Mouse (Mus musculus) E14TG2a.4 (cell line): ENCODE measurements around the gene Dazl.

ENCODE experiments used
- H3K27me3 ChIP-seq: 2 replicates; pipeline ENCODE4 v1.6.1; 2014; ENCODE audit warnings: low read length, control low read depth; ENCODE audit not compliant: insufficient read depth
- H3K36me3 ChIP-seq: 2 replicates; pipeline ENCODE4 v1.6.1; 2014; ENCODE audit warnings: low read length, control low read depth; ENCODE audit not compliant: insufficient read depth
- H3K4me1 ChIP-seq: replicated peaks from 2 replicates; pipeline ENCODE4 v1.6.1; 2014; ENCODE audit warnings: low read depth, low read length, control low read depth
- H3K4me3 ChIP-seq: replicated peaks from 2 replicates; pipeline ENCODE4 v1.5.1; 2014; ENCODE audit warnings: mild to moderate bottlenecking, low read length
- H3K9me3 ChIP-seq: 2 replicates; pipeline ENCODE4 v1.6.1; 2014; ENCODE audit warnings: low read length, control low read depth
- CTCF ChIP-seq: conservative IDR thresholded peaks from 2 replicates; pipeline ENCODE4 v1.5.1; 2014; ENCODE audit warnings: low read length
- NANOG ChIP-seq: IDR thresholded peaks from 2 replicates; pipeline ENCODE4 v1.6.1; 2014; ENCODE audit warnings: borderline replicate concordance, low read length, mixed read lengths
- POU5F1 ChIP-seq: IDR thresholded peaks from 2 replicates; pipeline ENCODE4 v1.6.1; 2014; ENCODE audit warnings: low read length, borderline replicate concordance

The Dazl gene

GRCm38 (mm10) chr17:50246605-50247004, 46.8 kb downstream of the Dazl start:
- TF ChIP-seq NANOG (no peak), POU5F1 (no peak), CTCF (no peak)
- H3K9me3 ChIP-seq = peaks cover 39% of the 10 kb centered on the region
- H3K27me3 ChIP-seq = no peaks in the 10 kb centered on the region
- H3K36me3 ChIP-seq = no peaks in the 10 kb centered on the region
- no peak overlapping the region for H3K4me3 ChIP-seq
- no peaks in the 10 kb centered on the region for H3K4me1 ChIP-seq

GRCm38 (mm10) chr17:50244675-50245074, 48.8 kb downstream of the Dazl start:
- H3K4me3 ChIP-seq = no peak overlapping the region
- H3K27me3 ChIP-seq = 0 out of 2 replicates have a peak, but pooled peaks cover 2% of the 10 kb centered on the region
- H3K36me3 ChIP-seq = no peaks in the 10 kb centered on the region
- no peaks in the 10 kb centered on the region for H3K4me1 ChIP-seq
- peaks cover 39% of the 10 kb centered on the region for H3K9me3 ChIP-seq
- TF ChIP-seq CTCF = no peak
- TF ChIP-seq NANOG = no peak
- TF ChIP-seq POU5F1 = no peak

DNA sequence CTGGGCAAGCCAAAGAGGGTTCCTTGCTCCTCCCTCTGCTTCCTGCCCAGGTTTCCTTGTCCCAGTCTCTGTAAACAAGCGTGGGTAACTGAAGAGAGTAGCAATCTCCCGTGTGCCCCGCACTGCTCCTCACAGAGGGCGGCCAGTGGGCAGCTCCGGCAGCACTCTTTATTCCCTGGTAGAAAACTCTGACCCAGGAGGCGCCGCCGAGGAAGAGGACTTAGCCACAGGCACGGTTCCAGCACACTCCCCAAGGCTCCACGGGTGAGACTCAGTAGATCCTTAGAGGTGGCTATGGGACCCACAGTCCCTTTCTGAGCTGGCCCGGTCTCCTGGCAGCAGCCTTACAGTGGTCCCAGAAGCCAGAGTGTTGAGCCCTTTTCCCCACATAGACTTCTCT, 50.1 kb downstream of the Dazl start:
- Histone ChIP-seq H3K4me3 (no peak overlapping the region), H3K9me3 (peaks cover 32% of the 10 kb centered on the region), H3K36me3 (no peaks in the 10 kb centered on the region), H3K4me1 (peaks cover under 1% of the 10 kb centered on the region; the same call in 1 of the 2 replicates), H3K27me3 (0 out of 2 replicates have a peak, but pooled peaks cover 8% of the 10 kb centered on the region)
- TF ChIP-seq NANOG (no peak), POU5F1 (no peak), CTCF (no peak)

- H3K36me3 ChIP-seq = no peaks in the 10 kb centered on the region
- TF ChIP-seq POU5F1 (no peak), CTCF (no peak), NANOG (no peak)
- H3K4me1 ChIP-seq = peaks cover 7% of the 10 kb centered on the region; the same call in 1 of the 2 replicates
- 0 out of 2 replicates have a peak, but pooled peaks cover 8% of the 10 kb centered on the region for H3K27me3 ChIP-seq
- 0 out of 2 replicates have a peak, but pooled peaks cover 6% of the 10 kb centered on the region for H3K9me3 ChIP-seq
- no peak overlapping the region for H3K4me3 ChIP-seq
Observed at GRCm38 (mm10) chr17:50237818-50238610, 55.4 kb downstream of the Dazl start.

DNA sequence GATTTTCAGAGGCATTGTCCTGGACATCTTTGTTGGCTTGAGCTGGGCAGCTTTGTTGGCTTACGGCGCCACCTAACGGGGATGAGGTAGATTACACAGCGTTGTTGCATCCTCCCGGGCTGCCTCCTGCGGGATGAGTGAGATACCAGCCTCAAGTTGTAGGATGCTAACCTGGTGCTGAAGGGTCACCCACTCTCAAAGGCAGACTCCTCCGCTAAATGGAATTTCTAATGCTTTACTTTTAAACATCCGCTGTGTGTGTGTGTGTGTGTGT, 56.1 kb downstream of the Dazl start:
- H3K9me3 ChIP-seq = 0 out of 2 replicates have a peak, but pooled peaks cover 4% of the 10 kb centered on the region
- 0 out of 2 replicates have a peak, but pooled peaks cover 8% of the 10 kb centered on the region for H3K27me3 ChIP-seq
- H3K36me3 ChIP-seq = no peaks in the 10 kb centered on the region
- TF ChIP-seq CTCF (peak; percentile 63), NANOG (no peak)
- H3K4me3 ChIP-seq = no peak overlapping the region
- peaks cover 7% of the 10 kb centered on the region; the same call in 1 of the 2 replicates for H3K4me1 ChIP-seq

- Histone ChIP-seq H3K4me1 (peaks cover 7% of the 10 kb centered on the region; the same call in 1 of the 2 replicates), H3K9me3 (0 out of 2 replicates have a peak, but pooled peaks cover 4% of the 10 kb centered on the region), H3K36me3 (no peaks in the 10 kb centered on the region), H3K4me3 (no peak overlapping the region), H3K27me3 (0 out of 2 replicates have a peak, but pooled peaks cover 8% of the 10 kb centered on the region)
- TF ChIP-seq POU5F1 (no peak), CTCF (no peak), NANOG (no peak)
Observed at GRCm38 (mm10) chr17:50236702-50237435, 56.6 kb downstream of the Dazl start.

GRCm38 (mm10) chr17:50235943-50236701, 57.3 kb downstream of the Dazl start:
- TF ChIP-seq POU5F1 = no peak
- TF ChIP-seq NANOG = no peak
- TF ChIP-seq CTCF = no peak
- Histone ChIP-seq H3K9me3 (0 out of 2 replicates have a peak, but pooled peaks cover 4% of the 10 kb centered on the region), H3K4me1 (peaks cover 7% of the 10 kb centered on the region; the same call in 1 of the 2 replicates), H3K36me3 (no peaks in the 10 kb centered on the region), H3K27me3 (0 out of 2 replicates have a peak, but pooled peaks cover 8% of the 10 kb centered on the region), H3K4me3 (no peak overlapping the region)

GRCm38 (mm10) chr17:50233956-50234355, 59.5 kb downstream of the Dazl start:
- no peaks in the 10 kb centered on the region for H3K27me3 ChIP-seq

More at GRCm38 (mm10) chr17:50233956-50234355, 59.5 kb downstream of the Dazl start:
- no peak for TF ChIP-seq POU5F1
- H3K36me3 ChIP-seq = no peaks in the 10 kb centered on the region
- no peak overlapping the region for H3K4me3 ChIP-seq
- peaks cover 7% of the 10 kb centered on the region; the same call in 1 of the 2 replicates for H3K4me1 ChIP-seq
- H3K9me3 ChIP-seq = 0 out of 2 replicates have a peak, but pooled peaks cover 4% of the 10 kb centered on the region
